Mouse (Mus musculus): ENCODE results near the gene Gnao1. TPM values are rescaled to one million over a fixed set of nuclear protein-coding genes. Genes with fewer than 3 reads are reported as not detected.
A peak's percentile ranks its signal among the peaks of the same experiment; 100 is the strongest.

The Gnao1 gene
- polyA plus RNA-seq, 1 experiment from 2014 or later = 187 TPM

DNA sequence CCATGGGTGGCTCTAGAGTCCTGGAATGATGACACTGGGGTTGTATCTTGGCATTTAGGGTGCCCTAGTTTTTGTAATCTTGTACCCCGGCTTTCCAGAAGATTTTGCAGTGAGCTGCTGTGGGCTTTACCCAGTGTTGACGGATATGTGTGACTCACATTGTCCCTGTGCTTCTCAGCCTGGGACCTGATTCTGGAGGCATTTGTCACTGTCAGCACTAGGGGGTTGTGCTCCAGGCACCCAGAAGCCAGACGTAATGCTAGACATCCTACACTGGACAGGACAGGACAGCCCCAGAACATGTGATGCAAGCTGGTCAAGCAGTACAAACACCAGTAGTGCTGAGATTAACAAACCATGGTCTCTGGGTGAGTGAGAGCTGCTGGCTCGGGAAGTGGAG lies 136.0 kb downstream of the Gnao1 start:
- WGBS = 92% methylated on average over 4 of the region's 4 CpGs
- Histone ChIP-seq H3K36me3 (ENCODE audit: control insufficient read depth, insufficient read depth) (peaks cover 23% of the 10 kb centered on the region), H3K4me2 (ENCODE audit: low read length) (no peak overlapping the region), H3K9me3 (ENCODE audit: control insufficient read depth, low read length) (no peaks in the 10 kb centered on the region), H3K4me3 (replicated peaks; ENCODE audit: low read length) (no peak overlapping the region), H3K4me1 (replicated peaks; ENCODE audit: control insufficient read depth, insufficient read depth, low read length) (peaks cover 9% of the 10 kb centered on the region), H3K27ac (ENCODE audit: low read length) (no peak overlapping the region), H3K9ac (replicated peaks; ENCODE audit: low read depth, low read length) (no peak overlapping the region), H3K27me3 (replicated peaks; ENCODE audit: control insufficient read depth, insufficient read depth, low read length) (no peaks in the 10 kb centered on the region)
- ATAC-seq = no peak

DNA sequence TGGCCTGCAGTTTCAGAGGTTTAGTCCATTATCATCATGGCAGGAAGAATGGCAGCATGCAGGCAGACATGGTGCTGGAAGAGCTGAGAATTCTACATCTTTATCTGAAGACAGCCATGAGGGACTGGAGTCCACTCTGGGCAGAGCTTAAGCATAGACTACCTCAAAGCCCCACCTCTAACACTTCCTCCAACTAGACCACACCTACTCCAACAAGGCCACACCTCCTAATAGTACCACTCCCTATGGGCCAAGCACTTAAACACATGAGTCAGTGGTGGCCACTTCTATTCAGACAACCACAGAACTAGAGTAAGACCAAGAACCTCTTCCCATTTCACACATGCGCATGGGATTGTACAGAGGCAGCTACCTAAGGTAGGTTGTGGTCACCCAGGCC lies 136.6 kb downstream of the Gnao1 start:
- 100% methylated on average over 1 of the region's 1 CpGs for WGBS
- H3K36me3 ChIP-seq (ENCODE audit: control insufficient read depth, insufficient read depth) = peaks cover 29% of the 10 kb centered on the region
- no peak overlapping the region for H3K27ac ChIP-seq (ENCODE audit: low read length)
- no peak for ATAC-seq
- H3K9ac ChIP-seq (replicated peaks; ENCODE audit: low read depth, low read length) = no peak overlapping the region
- H3K4me2 ChIP-seq (ENCODE audit: low read length) = no peak overlapping the region
- H3K9me3 ChIP-seq (ENCODE audit: control insufficient read depth, low read length) = no peaks in the 10 kb centered on the region
- H3K27me3 ChIP-seq (replicated peaks; ENCODE audit: control insufficient read depth, insufficient read depth, low read length) = no peaks in the 10 kb centered on the region
- peaks cover 4% of the 10 kb centered on the region for H3K4me1 ChIP-seq (replicated peaks; ENCODE audit: control insufficient read depth, insufficient read depth, low read length)
- no peak overlapping the region for H3K4me3 ChIP-seq (replicated peaks; ENCODE audit: low read length)

- Histone ChIP-seq H3K9me3 (ENCODE audit: control insufficient read depth, low read length) (no peaks in the 10 kb centered on the region), H3K27ac (ENCODE audit: low read length) (no peak overlapping the region), H3K4me2 (ENCODE audit: low read length) (no peak overlapping the region), H3K9ac (replicated peaks; ENCODE audit: low read depth, low read length) (no peak overlapping the region), H3K36me3 (ENCODE audit: control insufficient read depth, insufficient read depth) (peaks cover 37% of the 10 kb centered on the region), H3K4me1 (replicated peaks; ENCODE audit: control insufficient read depth, insufficient read depth, low read length) (no peaks in the 10 kb centered on the region), H3K4me3 (replicated peaks; ENCODE audit: low read length) (no peak overlapping the region), H3K27me3 (replicated peaks; ENCODE audit: control insufficient read depth, insufficient read depth, low read length) (no peaks in the 10 kb centered on the region)
- 85% methylated on average over 14 of the region's 14 CpGs for WGBS
- no peak for ATAC-seq
Measured at GRCm38 (mm10) chr8:93950133-93950532, 140.4 kb downstream of the Gnao1 start.

DNA sequence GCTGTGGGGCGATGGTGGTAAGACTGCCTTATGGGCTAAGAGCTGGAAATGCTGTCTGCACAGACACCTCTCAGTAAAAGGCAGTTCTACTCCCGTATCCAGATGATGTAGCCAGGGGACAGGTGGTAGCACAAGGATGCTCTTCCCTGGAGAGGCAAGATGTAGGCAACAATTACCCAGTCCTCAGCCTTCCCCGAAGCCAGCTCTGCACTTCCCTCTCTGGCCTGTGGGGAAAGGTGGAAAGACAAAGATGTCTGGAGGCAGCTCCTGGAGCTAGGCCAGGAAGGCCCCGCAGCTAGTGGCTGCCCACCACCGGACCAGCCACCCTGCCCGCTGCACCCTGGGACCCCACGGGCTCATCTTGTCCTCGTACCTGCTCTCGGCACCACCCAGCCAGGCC lies 142.7 kb downstream of the Gnao1 start:
- no peak overlapping the region for H3K27ac ChIP-seq (ENCODE audit: low read length)
- no peak overlapping the region for H3K9ac ChIP-seq (replicated peaks; ENCODE audit: low read depth, low read length)
- no peak overlapping the region for H3K4me3 ChIP-seq (replicated peaks; ENCODE audit: low read length)
- H3K36me3 ChIP-seq (ENCODE audit: control insufficient read depth, insufficient read depth) = peaks cover 43% of the 10 kb centered on the region
- no peaks in the 10 kb centered on the region for H3K9me3 ChIP-seq (ENCODE audit: control insufficient read depth, low read length)
- H3K27me3 ChIP-seq (replicated peaks; ENCODE audit: control insufficient read depth, insufficient read depth, low read length) = no peaks in the 10 kb centered on the region
- no peak for ATAC-seq
- WGBS = 82% methylated on average over 9 of the region's 9 CpGs
- H3K4me2 ChIP-seq (ENCODE audit: low read length) = no peak overlapping the region
- H3K4me1 ChIP-seq (replicated peaks; ENCODE audit: control insufficient read depth, insufficient read depth, low read length) = no peaks in the 10 kb centered on the region

DNA sequence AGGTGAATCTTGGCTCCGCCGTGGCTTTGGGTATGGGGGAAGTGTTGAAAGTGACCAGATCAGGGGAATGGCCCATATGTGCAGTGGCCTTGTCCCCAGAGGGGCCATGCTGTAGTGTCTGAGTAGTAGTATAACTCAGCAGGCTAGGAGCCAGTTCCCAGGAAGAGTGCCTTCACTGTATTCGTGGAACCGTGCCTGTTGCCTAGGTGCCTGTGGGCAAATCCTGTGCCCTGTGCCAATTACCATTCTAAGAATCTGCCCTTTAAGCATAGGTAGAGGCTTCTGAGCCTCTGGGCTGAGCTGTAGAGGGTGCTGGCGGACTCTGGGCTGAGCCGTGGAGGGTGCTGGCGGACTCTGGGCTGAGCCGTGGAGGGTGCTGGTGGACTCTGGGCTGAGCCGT lies 148.6 kb downstream of the Gnao1 start:
- H3K4me1 ChIP-seq (replicated peaks; ENCODE audit: control insufficient read depth, insufficient read depth, low read length) = no peaks in the 10 kb centered on the region
- H3K27me3 ChIP-seq (replicated peaks; ENCODE audit: control insufficient read depth, insufficient read depth, low read length) = no peaks in the 10 kb centered on the region
- no peak overlapping the region for H3K4me3 ChIP-seq (replicated peaks; ENCODE audit: low read length)
- H3K9me3 ChIP-seq (ENCODE audit: control insufficient read depth, low read length) = no peaks in the 10 kb centered on the region
- H3K4me2 ChIP-seq (ENCODE audit: low read length) = no peak overlapping the region
- no peak overlapping the region for H3K9ac ChIP-seq (replicated peaks; ENCODE audit: low read depth, low read length)
- no peak overlapping the region for H3K27ac ChIP-seq (ENCODE audit: low read length)
- ATAC-seq = 0 out of 2 replicates have a peak, but pooled peaks have one; percentile 24
- 83% methylated on average over 9 of the region's 9 CpGs for WGBS
- H3K36me3 ChIP-seq (ENCODE audit: control insufficient read depth, insufficient read depth) = peaks cover 24% of the 10 kb centered on the region

GRCm38 (mm10) chr8:93960909-93961308 lies 151.1 kb downstream of the Gnao1 start:
- Histone ChIP-seq H3K9ac (replicated peaks; ENCODE audit: low read depth, low read length) (no peak overlapping the region), H3K4me1 (replicated peaks; ENCODE audit: control insufficient read depth, insufficient read depth, low read length) (no peaks in the 10 kb centered on the region), H3K9me3 (ENCODE audit: control insufficient read depth, low read length) (no peaks in the 10 kb centered on the region), H3K4me2 (ENCODE audit: low read length) (no peak overlapping the region), H3K4me3 (replicated peaks; ENCODE audit: low read length) (no peak overlapping the region), H3K27ac (ENCODE audit: low read length) (no peak overlapping the region), H3K36me3 (ENCODE audit: control insufficient read depth, insufficient read depth) (peaks cover 31% of the 10 kb centered on the region), H3K27me3 (replicated peaks; ENCODE audit: control insufficient read depth, insufficient read depth, low read length) (no peaks in the 10 kb centered on the region)
- no peak for ATAC-seq
- 87% methylated on average over 6 of the region's 6 CpGs for WGBS

DNA sequence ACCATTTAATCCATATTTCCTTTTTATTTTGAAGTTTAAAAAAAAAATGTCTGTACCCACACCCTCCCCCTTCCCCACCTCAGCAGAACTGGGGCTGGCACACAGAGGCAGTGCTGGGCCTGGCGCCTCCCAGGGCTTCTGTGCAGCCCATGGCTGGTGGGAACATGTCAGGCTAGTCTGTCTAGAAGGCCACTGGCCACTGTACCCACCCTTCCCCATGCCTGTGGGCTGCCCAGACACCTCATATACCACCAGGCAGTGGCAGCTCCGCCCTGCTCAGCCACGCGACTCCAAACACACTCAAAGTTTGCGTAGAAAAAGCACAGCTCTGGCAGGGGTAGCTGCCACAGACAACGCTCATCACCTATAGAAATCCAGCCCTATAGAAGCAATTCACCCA lies 158.5 kb downstream of the Gnao1 start:
- Histone ChIP-seq H3K4me3 (replicated peaks; ENCODE audit: low read length) (no peak overlapping the region), H3K27ac (ENCODE audit: low read length) (no peak overlapping the region), H3K4me2 (ENCODE audit: low read length) (no peak overlapping the region), H3K4me1 (replicated peaks; ENCODE audit: control insufficient read depth, insufficient read depth, low read length) (no peaks in the 10 kb centered on the region), H3K9ac (replicated peaks; ENCODE audit: low read depth, low read length) (no peak overlapping the region), H3K36me3 (ENCODE audit: control insufficient read depth, insufficient read depth) (peaks cover 41% of the 10 kb centered on the region), H3K27me3 (replicated peaks; ENCODE audit: control insufficient read depth, insufficient read depth, low read length) (no peaks in the 10 kb centered on the region), H3K9me3 (ENCODE audit: control insufficient read depth, low read length) (no peaks in the 10 kb centered on the region)
- peak; percentile 17; the same call in 1 of the 2 replicates for ATAC-seq
- WGBS = 75% methylated on average over 6 of the region's 6 CpGs

GRCm38 (mm10) chr8:93969626-93970340 lies 160.0 kb downstream of the Gnao1 start:
- H3K4me1 ChIP-seq (replicated peaks; ENCODE audit: control insufficient read depth, insufficient read depth, low read length) = no peaks in the 10 kb centered on the region
- no peak overlapping the region for H3K4me2 ChIP-seq (ENCODE audit: low read length)
- peaks cover 42% of the 10 kb centered on the region for H3K36me3 ChIP-seq (ENCODE audit: control insufficient read depth, insufficient read depth)
- no peak overlapping the region for H3K9ac ChIP-seq (replicated peaks; ENCODE audit: low read depth, low read length)
- no peak for ATAC-seq
- 80% methylated on average over 7 of the region's 7 CpGs for WGBS
- no peak overlapping the region for H3K27ac ChIP-seq (ENCODE audit: low read length)
- H3K9me3 ChIP-seq (ENCODE audit: control insufficient read depth, low read length) = no peaks in the 10 kb centered on the region
- no peaks in the 10 kb centered on the region for H3K27me3 ChIP-seq (replicated peaks; ENCODE audit: control insufficient read depth, insufficient read depth, low read length)
- H3K4me3 ChIP-seq (replicated peaks; ENCODE audit: low read length) = no peak overlapping the region

- no peak for ATAC-seq
- H3K27ac ChIP-seq (ENCODE audit: low read length) = no peak overlapping the region
- no peak overlapping the region for H3K4me3 ChIP-seq (replicated peaks; ENCODE audit: low read length)
- H3K9me3 ChIP-seq (ENCODE audit: control insufficient read depth, low read length) = no peaks in the 10 kb centered on the region
- H3K27me3 ChIP-seq (replicated peaks; ENCODE audit: control insufficient read depth, insufficient read depth, low read length) = no peaks in the 10 kb centered on the region
- 92% methylated on average over 10 of the region's 10 CpGs for WGBS
- peaks cover 35% of the 10 kb centered on the region for H3K36me3 ChIP-seq (ENCODE audit: control insufficient read depth, insufficient read depth)
- H3K4me1 ChIP-seq (replicated peaks; ENCODE audit: control insufficient read depth, insufficient read depth, low read length) = no peaks in the 10 kb centered on the region
- no peak overlapping the region for H3K9ac ChIP-seq (replicated peaks; ENCODE audit: low read depth, low read length)
- no peak overlapping the region for H3K4me2 ChIP-seq (ENCODE audit: low read length)
Measured at GRCm38 (mm10) chr8:93971451-93971850, 161.7 kb downstream of the Gnao1 start.

GRCm38 (mm10) chr8:93972211-93972610 lies 162.4 kb downstream of the Gnao1 start:
- Histone ChIP-seq H3K4me2 (ENCODE audit: low read length) (no peak overlapping the region), H3K4me3 (replicated peaks; ENCODE audit: low read length) (no peak overlapping the region), H3K27ac (ENCODE audit: low read length) (no peak overlapping the region), H3K27me3 (replicated peaks; ENCODE audit: control insufficient read depth, insufficient read depth, low read length) (no peaks in the 10 kb centered on the region), H3K9ac (replicated peaks; ENCODE audit: low read depth, low read length) (no peak overlapping the region), H3K9me3 (ENCODE audit: control insufficient read depth, low read length) (no peaks in the 10 kb centered on the region), H3K36me3 (ENCODE audit: control insufficient read depth, insufficient read depth) (peaks cover 30% of the 10 kb centered on the region), H3K4me1 (replicated peaks; ENCODE audit: control insufficient read depth, insufficient read depth, low read length) (no peaks in the 10 kb centered on the region)
- ATAC-seq = no peak
- WGBS = 80% methylated on average over 5 of the region's 5 CpGs

Data from forebrain, embryonic 16.5 days (tissue).